Mouse (Mus musculus): ENCODE data around the gene Galnt6.
"Not testable (repeated sequence)": the region's sequence is repeated elsewhere in the genome, so short reads cannot be mapped to it uniquely, and the experiment has no call there.

Galnt6 gene

DNA sequence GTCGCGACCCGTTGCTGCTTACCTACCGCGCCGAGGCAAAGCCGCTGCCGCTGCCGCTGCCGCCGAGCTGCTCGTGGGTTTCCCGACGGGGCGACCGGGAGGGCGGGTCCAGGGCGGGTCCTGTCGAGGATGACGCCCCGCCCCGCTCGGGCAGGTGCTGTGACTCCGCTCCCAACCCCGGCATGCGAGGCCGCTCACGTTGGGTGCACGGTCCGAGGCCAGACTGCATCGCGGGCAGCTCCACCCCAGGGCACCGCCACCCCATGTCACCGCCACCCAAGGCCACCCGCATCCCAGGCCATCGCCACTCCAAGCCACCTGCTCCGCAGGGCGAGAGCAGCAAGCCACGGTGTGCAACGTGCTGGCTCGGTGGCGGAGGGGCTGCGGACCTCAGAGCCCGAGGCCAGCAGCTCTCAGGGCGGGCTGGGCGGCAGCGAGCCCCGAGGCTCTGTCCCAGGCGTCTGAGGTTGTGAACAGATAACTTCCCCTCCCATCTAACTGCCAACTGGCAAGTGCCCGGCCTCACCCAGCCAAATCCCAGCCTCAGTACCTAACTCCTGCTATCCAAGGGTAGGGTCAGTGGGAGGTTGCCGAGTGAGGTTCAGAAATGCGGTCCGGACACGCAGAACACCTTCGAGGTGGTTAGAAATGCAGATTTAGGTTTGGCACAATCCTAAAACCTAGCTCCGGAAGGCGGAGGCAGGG is at the start of gene Galnt6:
TSS of gene Galnt6 (minus strand) at position 96 of the 705 bp plus-strand sequence.
- peak; percentile 36 for DNase-seq (ENCODE audit: low spot score)

GRCm38 (mm10) chr15:100777020-100778016 is 48.1 kb upstream of the Galnt6 start:
- peak; percentile 69 for DNase-seq (ENCODE audit: low spot score)

GRCm38 (mm10) chr15:100776424-100776823 is 47.2 kb upstream of the Galnt6 start:
- DNase-seq (ENCODE audit: low spot score) = no peak

- DNase-seq (ENCODE audit: low spot score) = no peak
Observed at GRCm38 (mm10) chr15:100775189-100776166, 46.3 kb upstream of the Galnt6 start.

DNA sequence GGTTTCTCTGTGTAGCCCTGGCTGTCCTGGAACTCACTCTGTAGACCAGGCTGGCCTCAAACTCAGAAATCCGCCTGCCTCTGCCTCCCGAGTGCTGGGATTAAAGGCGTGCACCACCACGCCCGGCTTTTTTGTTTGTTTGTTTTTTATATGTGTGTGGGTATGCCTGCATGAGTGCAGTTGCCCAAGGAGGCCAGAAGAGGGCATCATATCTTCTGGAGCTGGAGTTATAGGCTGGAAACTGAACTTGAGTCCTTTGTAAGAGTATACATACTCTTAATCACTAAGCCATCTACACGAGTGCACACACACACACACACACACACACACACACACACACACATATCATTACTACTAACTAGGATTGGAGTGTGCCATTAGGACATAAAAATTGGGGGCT is 44.7 kb upstream of the Galnt6 start:
- not testable (repeated sequence) for DNase-seq (ENCODE audit: low spot score)

GRCm38 (mm10) chr15:100772685-100773084 is 43.5 kb upstream of the Galnt6 start:
- DNase-seq (ENCODE audit: low spot score) = no peak

- no peak for DNase-seq (ENCODE audit: low spot score)
Observed at GRCm38 (mm10) chr15:100770338-100770737, 41.2 kb upstream of the Galnt6 start.

- not testable (repeated sequence) for DNase-seq (ENCODE audit: low spot score)
Observed at GRCm38 (mm10) chr15:100769023-100769422, 39.8 kb upstream of the Galnt6 start.

- DNase-seq (ENCODE audit: low spot score) = no peak
Observed at GRCm38 (mm10) chr15:100767851-100768250, 38.7 kb upstream of the Galnt6 start.

DNA sequence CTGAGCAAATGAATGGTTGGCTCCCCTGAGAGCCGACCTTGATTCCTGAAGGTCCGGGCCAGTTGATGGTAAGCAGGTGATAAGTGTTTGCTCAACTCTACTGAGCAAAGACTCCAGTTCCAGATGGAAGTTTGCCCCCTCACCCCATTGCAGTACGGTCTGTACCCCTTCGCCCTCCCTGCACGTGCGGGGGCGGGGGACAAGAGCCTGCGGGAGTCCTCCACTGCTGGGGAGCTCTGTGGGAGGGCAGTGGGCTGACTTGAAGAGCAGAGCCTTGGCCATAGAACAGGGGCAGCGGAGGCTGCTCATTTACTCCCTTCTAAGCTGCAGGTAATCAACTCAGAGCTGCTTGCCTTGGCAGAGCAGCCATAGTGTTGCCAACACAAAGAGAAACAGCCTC is 37.6 kb upstream of the Galnt6 start:
- DNase-seq (ENCODE audit: low spot score) = no peak

- no peak for DNase-seq (ENCODE audit: low spot score)
Observed at GRCm38 (mm10) chr15:100764163-100764951, 35.2 kb upstream of the Galnt6 start.

GRCm38 (mm10) chr15:100762649-100763048 is 33.5 kb upstream of the Galnt6 start:
- DNase-seq (ENCODE audit: low spot score) = no peak

- peak; percentile 92 for DNase-seq (ENCODE audit: low spot score)
Observed at GRCm38 (mm10) chr15:100761419-100762185, 32.4 kb upstream of the Galnt6 start, which contains the start of gene Slc4a8. TSS of gene Slc4a8 (plus strand) at chr15:100761747.

DNA sequence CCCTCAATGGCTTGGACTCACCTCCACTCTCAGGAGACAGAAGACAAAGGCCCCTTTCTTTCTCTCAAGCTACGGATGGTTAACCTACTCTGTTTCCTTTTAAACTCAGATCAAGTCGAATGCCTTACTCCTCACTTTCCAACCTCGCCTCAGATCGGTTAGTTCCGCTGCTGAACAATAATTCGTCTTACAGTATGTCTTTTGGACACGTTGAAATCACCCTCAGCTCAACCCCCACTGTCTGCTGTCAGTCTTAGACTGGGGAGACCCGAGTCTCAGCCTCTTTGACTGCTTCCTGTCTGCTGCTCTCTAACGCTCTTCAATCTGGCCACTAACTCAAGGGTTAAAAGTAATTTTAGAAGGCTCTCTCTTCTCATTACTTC is 31.9 kb upstream of the Galnt6 start:
- no peak for DNase-seq (ENCODE audit: low spot score)

- no peak for DNase-seq (ENCODE audit: low spot score)
Observed at GRCm38 (mm10) chr15:100759286-100759685, 30.1 kb upstream of the Galnt6 start.

- DNase-seq (ENCODE audit: low spot score) = peak; percentile 74
Observed at GRCm38 (mm10) chr15:100757527-100757978, 28.4 kb upstream of the Galnt6 start.

DNA sequence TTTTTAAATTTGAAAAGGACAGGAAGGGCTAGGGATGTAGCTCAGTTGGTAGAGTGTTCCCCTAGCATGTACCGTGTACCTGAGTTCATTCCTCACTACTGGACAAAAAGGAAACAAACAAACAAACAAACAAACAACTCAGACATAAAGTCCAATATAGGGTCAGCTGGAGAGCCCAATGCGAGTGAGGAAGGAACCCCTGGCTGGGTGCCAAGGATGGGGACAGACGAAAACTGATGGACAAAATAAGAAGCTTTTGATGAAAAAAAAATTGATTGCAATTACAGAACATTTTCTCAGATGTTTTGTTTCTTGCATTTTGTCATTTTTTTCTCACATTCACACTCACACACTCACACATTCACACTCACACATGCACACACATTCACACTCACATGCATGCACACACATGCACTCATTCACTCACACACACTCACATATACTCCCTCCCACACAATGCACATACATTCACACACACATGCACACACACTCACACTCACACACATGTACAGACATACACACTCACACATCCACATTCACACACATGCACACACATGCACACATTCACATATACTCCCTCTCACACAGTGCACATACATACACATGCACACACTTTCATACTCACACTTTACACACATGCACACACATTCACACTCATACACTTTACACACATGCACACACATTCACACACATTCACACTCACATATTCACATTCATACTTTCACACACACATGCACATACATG is 26.9 kb upstream of the Galnt6 start:
- DNase-seq (ENCODE audit: low spot score) = no peak

GRCm38 (mm10) chr15:100755498-100755859 is 26.3 kb upstream of the Galnt6 start:
- DNase-seq (ENCODE audit: low spot score) = no peak

- DNase-seq (ENCODE audit: low spot score) = peak; percentile 71
Observed at GRCm38 (mm10) chr15:100754805-100755497, 25.8 kb upstream of the Galnt6 start.
